Mouse (Mus musculus): Measurements from ENCODE around the gene Kbtbd13. TPM values are rescaled to one million over a fixed set of nuclear protein-coding genes. Genes with fewer than 3 reads are reported as not detected.

Gene Kbtbd13
- total and polyA plus RNA-seq, 3 experiments, result not detected

GRCm38 (mm10) chr9:65408871-65409295 lies 17.4 kb upstream of the Kbtbd13 start:
- Histone ChIP-seq H3K4me3 (replicated peaks in 1 of 3; ENCODE audit: low read depth in 2 of 3, low read length in 2 of 3, poor library complexity in 1 of 3) (no peak overlapping the region), H3K27me3 (replicated peaks) (peaks cover 3% of the 10 kb centered on the region), H3K9me3 (replicated peaks; ENCODE audit: low read length) (no peaks in the 10 kb centered on the region), H3K36me3 (replicated peaks in 1 of 2; ENCODE audit: control insufficient read depth in 1 of 2, insufficient read depth in 1 of 2, low read length in 1 of 2) (no peaks in the 10 kb centered on the region), H3K79me2 (replicated peaks; ENCODE audit: control insufficient read depth, extremely low read depth, insufficient read depth, poor library complexity, severe bottlenecking) (no peaks in the 10 kb centered on the region), H3K4me1 (ENCODE audit: control insufficient read depth in 1 of 2, insufficient read depth in 2 of 2) (no peaks in the 10 kb centered on the region; a peak in 1 of 4 replicates), H3K27ac (ENCODE audit: insufficient read depth, low read depth) (no peak overlapping the region), H3K4me2 (ENCODE audit: insufficient read depth, low read depth, poor library complexity, severe bottlenecking) (no peak overlapping the region), H3K9ac (ENCODE audit: insufficient read depth, low read depth) (no peak overlapping the region)
- no peak for DNase-seq (ENCODE audit: extremely low read depth)
- no peak for TF ChIP-seq USF2 (conservative IDR thresholded peaks at IDR 0.05; ENCODE audit: low read depth, low read length)
- TF ChIP-seq CHD1 (IDR thresholded peaks at IDR 0.05; ENCODE audit: low read depth, low read length), result no peak
- no peak for TF ChIP-seq ZNF384 (IDR thresholded peaks at IDR 0.05; ENCODE audit: low read depth, low read length)
- TF ChIP-seq PAX5 (IDR thresholded peaks at IDR 0.05; ENCODE audit: low read length), result no peak
- no peak for TF ChIP-seq UBTF (IDR thresholded peaks at IDR 0.05; ENCODE audit: low read depth, low read length)
- TF ChIP-seq MAFK (IDR thresholded peaks at IDR 0.05; ENCODE audit: insufficient replicate concordance, low read length), result no peak
- TF ChIP-seq SMC3 (IDR thresholded peaks at IDR 0.05; ENCODE audit: low read depth, low read length), result no peak
- no peak for TF ChIP-seq JUND (conservative IDR thresholded peaks at IDR 0.05; ENCODE audit: low read depth, low read length)
- TF ChIP-seq ZKSCAN1 (IDR thresholded peaks at IDR 0.05; ENCODE audit: borderline replicate concordance, low read depth, low read length), result no peak
- no peak for TF ChIP-seq SIN3A (IDR thresholded peaks at IDR 0.05; ENCODE audit: low read length)
- no peak for TF ChIP-seq BHLHE40 (IDR thresholded peaks at IDR 0.05; ENCODE audit: low read depth, low read length)
- no peak for TF ChIP-seq NELFE (IDR thresholded peaks at IDR 0.05; ENCODE audit: low read depth, low read length)
- TF ChIP-seq POLR2A (IDR thresholded peaks at IDR 0.05; ENCODE audit: low read depth, low read length), result no peak
- no peak for TF ChIP-seq E2F4 (IDR thresholded peaks at IDR 0.05; ENCODE audit: insufficient replicate concordance, low read depth, low read length)
- TF ChIP-seq ELF1 (IDR thresholded peaks at IDR 0.05; ENCODE audit: low read depth, low read length), result no peak
- TF ChIP-seq TBP (conservative IDR thresholded peaks at IDR 0.05; ENCODE audit: low read depth, low read length), result no peak
- in situ Hi-C loops (cut with MboI; ENCODE audit: low pct_ligation_motif_present, low pct_unique_long_range_greater_than_20kb, low sequenced_read_pairs), result no loop called here
- dilution Hi-C loops (cut with MboI; ENCODE audit: extremely low pct_ligation_motif_present, extremely low pct_unique_long_range_greater_than_20kb, low sequenced_read_pairs), result no loop called here

- no peak for DNase-seq (ENCODE audit: extremely low read depth)
These were observed 16.4 kb upstream of the Kbtbd13 start for GRCm38 (mm10) chr9:65407861-65408260.

More at GRCm38 (mm10) chr9:65407861-65408260, 16.4 kb upstream of the Kbtbd13 start:
- Histone ChIP-seq H3K4me3 (replicated peaks in 1 of 3; ENCODE audit: low read depth in 2 of 3, low read length in 2 of 3, poor library complexity in 1 of 3) (no peak overlapping the region), H3K9ac (ENCODE audit: insufficient read depth, low read depth) (no peak overlapping the region), H3K27me3 (replicated peaks) (peaks cover 2% of the 10 kb centered on the region), H3K4me1 (ENCODE audit: control insufficient read depth in 1 of 2, insufficient read depth in 2 of 2) (no peaks in the 10 kb centered on the region; a peak in 1 of 4 replicates), H3K79me2 (replicated peaks; ENCODE audit: control insufficient read depth, extremely low read depth, insufficient read depth, poor library complexity, severe bottlenecking) (no peaks in the 10 kb centered on the region), H3K27ac (ENCODE audit: insufficient read depth, low read depth) (no peak overlapping the region), H3K4me2 (ENCODE audit: insufficient read depth, low read depth, poor library complexity, severe bottlenecking) (no peak overlapping the region), H3K9me3 (replicated peaks; ENCODE audit: low read length) (no peaks in the 10 kb centered on the region), H3K36me3 (replicated peaks in 1 of 2; ENCODE audit: control insufficient read depth in 1 of 2, insufficient read depth in 1 of 2, low read length in 1 of 2) (no peaks in the 10 kb centered on the region)
- TF ChIP-seq RAD21 (IDR thresholded peaks at IDR 0.05; ENCODE audit: low read depth, low read length) (no peak), JUND (conservative IDR thresholded peaks at IDR 0.05; ENCODE audit: low read depth, low read length) (no peak), ZNF384 (IDR thresholded peaks at IDR 0.05; ENCODE audit: low read depth, low read length) (no peak), ZKSCAN1 (IDR thresholded peaks at IDR 0.05; ENCODE audit: borderline replicate concordance, low read depth, low read length) (no peak), MAX (IDR thresholded peaks at IDR 0.05; ENCODE audit: low read length) (no peak), USF2 (conservative IDR thresholded peaks at IDR 0.05; ENCODE audit: low read depth, low read length) (no peak), CTCF (conservative IDR thresholded peaks at IDR 0.05 in 1 of 2, IDR thresholded peaks at IDR 0.05 in 1 of 2; ENCODE audit: low read depth in 2 of 2, low read length in 2 of 2) (no peak), MEF2A (IDR thresholded peaks at IDR 0.05; ENCODE audit: borderline replicate concordance, low read depth, low read length) (no peak), ZC3H11A (IDR thresholded peaks at IDR 0.05; ENCODE audit: low read depth, low read length) (no peak), HCFC1 (IDR thresholded peaks at IDR 0.05; ENCODE audit: low read depth, low read length) (no peak)
- dilution Hi-C loops (cut with MboI; ENCODE audit: extremely low pct_ligation_motif_present, extremely low pct_unique_long_range_greater_than_20kb, low sequenced_read_pairs), result no loop called here
- in situ Hi-C loops (cut with MboI; ENCODE audit: low pct_ligation_motif_present, low pct_unique_long_range_greater_than_20kb, low sequenced_read_pairs), result no loop called here

Measured in CH12.LX (cell line).